Mouse (Mus musculus): ENCODE measurements at regions not wholly inside any gene's neighbourhood (a gene's known extent, or its start where the extent isn't known, plus 50 kb on each side); places are given as distances from the start of the nearest gene placed in this dataset.
"Not testable (repeated sequence)": the region's sequence is repeated elsewhere in the genome, so short reads cannot be mapped to it uniquely, and the experiment has no call there.

- no peak for TF ChIP-seq CTCF (conservative IDR thresholded peaks at IDR 0.05; ENCODE audit: insufficient read depth, insufficient read length, low read depth, low read length)
- TF ChIP-seq POLR2A (IDR thresholded peaks at IDR 0.05; ENCODE audit: low read depth, low read length): no peak
- no peaks in the 10 kb centered on the region for H3K36me3 ChIP-seq (ENCODE audit: control insufficient read depth, insufficient read depth, low read length)
- no peaks in the 10 kb centered on the region for H3K4me1 ChIP-seq (ENCODE audit: control insufficient read depth, insufficient read depth, low read length)
- no peak overlapping the region for H3K27ac ChIP-seq (ENCODE audit: insufficient read depth, low read depth, low read length)
- H3K4me3 ChIP-seq (ENCODE audit: insufficient read depth, low read depth, low read length): no peak overlapping the region
- no peaks in the 10 kb centered on the region for H3K27me3 ChIP-seq (replicated peaks; ENCODE audit: control insufficient read depth, insufficient read depth, low read length)
- no peak for DNase-seq
Measured at GRCm38 (mm10) chr4:114296380-114296779, 110.1 kb upstream of the Trabd2b start.

- 71% methylated on average over 1 of the region's 1 CpGs for WGBS
- H3K4me3 ChIP-seq (ENCODE audit: insufficient read depth, low read depth, low read length); DNase-seq: not testable (repeated sequence)
Measured at GRCm38 (mm10) chr4:114298517-114298916, 108.0 kb upstream of the Trabd2b start.

GRCm38 (mm10) chr4:114300390-114301012 lies 106.0 kb upstream of the Trabd2b start:
- no peaks in the 10 kb centered on the region for H3K27me3 ChIP-seq (replicated peaks; ENCODE audit: control insufficient read depth, insufficient read depth, low read length)

More at GRCm38 (mm10) chr4:114298517-114298916, 108.0 kb upstream of the Trabd2b start:
- H3K27ac ChIP-seq (ENCODE audit: insufficient read depth, low read depth, low read length); H3K36me3 ChIP-seq (ENCODE audit: control insufficient read depth, insufficient read depth, low read length); H3K4me1 ChIP-seq (ENCODE audit: control insufficient read depth, insufficient read depth, low read length); H3K27me3 ChIP-seq (replicated peaks; ENCODE audit: control insufficient read depth, insufficient read depth, low read length): not testable (repeated sequence)

GRCm38 (mm10) chr4:114304654-114305053 lies 101.9 kb upstream of the Trabd2b start:
- Histone ChIP-seq H3K27ac (ENCODE audit: insufficient read depth, low read depth, low read length) (peak overlapping the region; percentile 38; the same call in 1 of the 2 replicates), H3K4me3 (ENCODE audit: insufficient read depth, low read depth, low read length) (no peak overlapping the region), H3K27me3 (replicated peaks; ENCODE audit: control insufficient read depth, insufficient read depth, low read length) (no peaks in the 10 kb centered on the region), H3K36me3 (ENCODE audit: control insufficient read depth, insufficient read depth, low read length) (no peaks in the 10 kb centered on the region), H3K4me1 (ENCODE audit: control insufficient read depth, insufficient read depth, low read length) (peaks cover 32% of the 10 kb centered on the region)
- TF ChIP-seq CTCF (conservative IDR thresholded peaks at IDR 0.05; ENCODE audit: insufficient read depth, insufficient read length, low read depth, low read length): no peak
- no peak for TF ChIP-seq POLR2A (IDR thresholded peaks at IDR 0.05; ENCODE audit: low read depth, low read length)
- WGBS: 6% methylated on average over 1 of the region's 1 CpGs
- peak; percentile 33 for DNase-seq

More at GRCm38 (mm10) chr4:114300390-114301012, 106.0 kb upstream of the Trabd2b start:
- DNase-seq: peak; percentile 68
- 42% methylated on average over 3 of the region's 3 CpGs for WGBS
- H3K4me1 ChIP-seq (ENCODE audit: control insufficient read depth, insufficient read depth, low read length): peaks cover 19% of the 10 kb centered on the region; the same call in 1 of the 2 replicates
- H3K4me3 ChIP-seq (ENCODE audit: insufficient read depth, low read depth, low read length): no peak overlapping the region
- peak; percentile 23; the same call in 1 of the 2 replicates for TF ChIP-seq CTCF (conservative IDR thresholded peaks at IDR 0.05; ENCODE audit: insufficient read depth, insufficient read length, low read depth, low read length)
- no peak for TF ChIP-seq POLR2A (IDR thresholded peaks at IDR 0.05; ENCODE audit: low read depth, low read length)
- H3K27ac ChIP-seq (ENCODE audit: insufficient read depth, low read depth, low read length): no peak overlapping the region
- no peaks in the 10 kb centered on the region for H3K36me3 ChIP-seq (ENCODE audit: control insufficient read depth, insufficient read depth, low read length)

- 51% methylated on average over 1 of the region's 1 CpGs for WGBS
- peak; percentile 64 for DNase-seq
- Histone ChIP-seq H3K27me3 (replicated peaks; ENCODE audit: control insufficient read depth, insufficient read depth, low read length) (no peaks in the 10 kb centered on the region), H3K4me1 (ENCODE audit: control insufficient read depth, insufficient read depth, low read length) (peaks cover 32% of the 10 kb centered on the region), H3K27ac (ENCODE audit: insufficient read depth, low read depth, low read length) (peak overlapping the region; percentile 90), H3K4me3 (ENCODE audit: insufficient read depth, low read depth, low read length) (no peak overlapping the region), H3K36me3 (ENCODE audit: control insufficient read depth, insufficient read depth, low read length) (no peaks in the 10 kb centered on the region)
- TF ChIP-seq POLR2A (IDR thresholded peaks at IDR 0.05; ENCODE audit: low read depth, low read length) (no peak), CTCF (conservative IDR thresholded peaks at IDR 0.05; ENCODE audit: insufficient read depth, insufficient read length, low read depth, low read length) (no peak)
Measured at GRCm38 (mm10) chr4:114307491-114307890, 99.0 kb upstream of the Trabd2b start.

GRCm38 (mm10) chr4:114308518-114308917 lies 98.0 kb upstream of the Trabd2b start:
- Histone ChIP-seq H3K27ac (ENCODE audit: insufficient read depth, low read depth, low read length) (peak overlapping the region; percentile 43), H3K36me3 (ENCODE audit: control insufficient read depth, insufficient read depth, low read length) (no peaks in the 10 kb centered on the region), H3K4me3 (ENCODE audit: insufficient read depth, low read depth, low read length) (no peak overlapping the region), H3K27me3 (replicated peaks; ENCODE audit: control insufficient read depth, insufficient read depth, low read length) (no peaks in the 10 kb centered on the region), H3K4me1 (ENCODE audit: control insufficient read depth, insufficient read depth, low read length) (peaks cover 25% of the 10 kb centered on the region)
- TF ChIP-seq POLR2A (IDR thresholded peaks at IDR 0.05; ENCODE audit: low read depth, low read length): no peak
- TF ChIP-seq CTCF (conservative IDR thresholded peaks at IDR 0.05; ENCODE audit: insufficient read depth, insufficient read length, low read depth, low read length): no peak
- peak; percentile 62 for DNase-seq
- WGBS: 32% methylated on average over 1 of the region's 1 CpGs

- H3K4me3 ChIP-seq (ENCODE audit: insufficient read depth, low read depth, low read length): no peak overlapping the region
- H3K27ac ChIP-seq (ENCODE audit: insufficient read depth, low read depth, low read length): peak overlapping the region; percentile 77
- no peak for TF ChIP-seq CTCF (conservative IDR thresholded peaks at IDR 0.05; ENCODE audit: insufficient read depth, insufficient read length, low read depth, low read length)
- no peak for TF ChIP-seq POLR2A (IDR thresholded peaks at IDR 0.05; ENCODE audit: low read depth, low read length)
- H3K36me3 ChIP-seq (ENCODE audit: control insufficient read depth, insufficient read depth, low read length): no peaks in the 10 kb centered on the region
- H3K4me1 ChIP-seq (ENCODE audit: control insufficient read depth, insufficient read depth, low read length): peaks cover 10% of the 10 kb centered on the region; the same call in 1 of the 2 replicates
- H3K27me3 ChIP-seq (replicated peaks; ENCODE audit: control insufficient read depth, insufficient read depth, low read length): no peaks in the 10 kb centered on the region
- WGBS: 38% methylated on average over 2 of the region's 2 CpGs
- peak; percentile 84 for DNase-seq
Measured at GRCm38 (mm10) chr4:114315051-114315450, 91.5 kb upstream of the Trabd2b start.
